Mouse (Mus musculus): ENCODE measurements around the gene Son.

Gene Son

DNA sequence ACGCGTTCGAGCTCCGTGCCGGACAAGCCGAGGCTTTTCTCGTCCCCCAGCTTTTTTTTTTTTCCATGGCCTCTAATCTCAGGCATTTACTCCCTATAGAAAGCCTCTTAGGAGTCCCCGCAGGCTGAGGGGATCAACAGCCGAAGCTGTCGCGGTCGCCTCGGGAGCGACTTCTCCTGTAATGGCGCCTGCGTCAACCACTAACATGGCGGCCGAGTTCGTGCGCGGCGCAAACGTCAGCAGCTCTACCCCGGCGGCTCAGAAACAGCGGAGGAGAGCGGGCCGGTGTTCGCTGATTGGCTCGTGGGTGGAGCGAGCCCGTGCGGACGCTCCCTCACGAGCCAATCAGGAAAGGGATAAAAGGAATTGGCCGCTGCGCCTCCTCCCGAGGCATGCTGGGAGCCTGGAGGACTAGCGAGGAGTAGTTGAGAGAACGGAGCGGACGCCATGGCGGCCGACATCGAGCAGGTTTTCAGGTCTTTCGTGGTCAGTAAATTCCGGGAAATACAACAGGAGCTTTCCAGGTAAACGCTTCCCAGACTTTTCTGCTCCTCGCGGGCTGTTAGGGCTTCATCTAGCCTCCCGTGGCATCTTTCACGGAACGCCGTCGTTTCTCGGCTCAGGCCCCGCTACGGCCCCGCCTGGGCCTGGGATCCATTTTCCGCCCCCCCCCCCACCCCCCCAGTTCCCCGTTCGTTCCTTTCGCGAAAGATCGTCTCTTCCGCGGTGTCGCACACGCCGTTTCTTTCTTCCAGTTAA, at the start of gene Son:
TSS of gene Son (plus strand) at position 46 of the 759 bp plus-strand sequence.
- DNase-seq (ENCODE audit: low spot score in 2 of 2): peak; percentile 95 to 96

DNA sequence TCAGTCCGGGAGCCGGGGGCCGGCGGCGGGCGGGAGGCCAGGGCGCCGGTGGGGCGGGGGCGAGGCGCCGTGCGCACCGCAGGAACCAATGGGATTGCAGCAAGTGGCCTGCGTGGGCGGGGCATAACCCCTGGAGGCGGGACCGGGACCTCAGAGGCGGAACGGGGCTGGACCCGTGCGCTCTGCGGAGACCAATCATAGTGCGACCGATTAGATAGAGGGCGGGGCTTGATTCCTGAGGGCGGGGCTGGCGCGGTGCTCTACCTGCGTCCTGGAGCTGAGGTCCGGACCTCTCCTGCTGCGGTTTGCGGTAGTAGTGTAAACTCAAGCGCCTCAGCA, 49.7 kb upstream of the Son start, which contains the start of gene Tmem50b:
TSS of gene Tmem50b (minus strand) at position 129 of the 339 bp plus-strand sequence.
- peak; percentile 97 to 98 for DNase-seq (ENCODE audit: low spot score in 2 of 2)

DNA sequence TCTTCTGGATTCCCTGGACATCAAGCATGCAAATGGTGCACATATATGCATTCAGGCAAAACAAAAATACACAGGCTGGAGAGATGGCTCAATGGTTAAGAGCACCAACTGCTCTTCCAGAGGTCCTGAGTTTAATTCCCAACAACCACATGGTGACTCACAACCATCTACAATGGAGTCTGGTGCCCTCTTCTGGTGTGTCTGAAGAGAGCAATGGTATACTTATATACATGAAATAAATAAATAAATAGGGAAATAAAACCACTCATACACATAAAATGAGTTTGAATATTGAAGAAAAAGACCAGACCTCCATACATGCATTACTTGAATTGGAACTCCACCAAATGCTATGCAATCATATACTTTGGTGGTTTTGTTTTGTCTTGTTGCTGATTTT, 48.1 kb upstream of the Son start:
- DNase-seq (ENCODE audit: low spot score in 2 of 2): no peak

DNA sequence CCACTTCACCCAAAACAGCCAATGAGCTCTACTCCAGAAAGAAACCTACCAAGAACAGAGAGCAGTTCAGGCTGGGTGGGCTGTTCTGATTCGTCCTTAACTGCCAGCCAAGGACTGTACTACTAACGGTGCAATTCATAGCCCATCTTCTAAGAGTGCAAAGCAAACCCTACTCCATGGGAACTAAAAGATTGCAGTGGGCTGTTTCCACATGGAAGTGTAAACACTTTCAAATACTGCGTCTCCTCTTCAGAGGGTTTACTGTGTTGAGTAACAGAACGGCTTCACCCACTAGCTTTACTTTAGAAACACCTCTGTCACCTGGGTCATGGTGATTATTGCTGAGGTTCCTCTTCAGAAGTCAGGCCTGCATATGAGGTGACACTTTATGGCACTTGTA, 46.2 kb upstream of the Son start:
- no peak for DNase-seq (ENCODE audit: low spot score in 2 of 2)

DNA sequence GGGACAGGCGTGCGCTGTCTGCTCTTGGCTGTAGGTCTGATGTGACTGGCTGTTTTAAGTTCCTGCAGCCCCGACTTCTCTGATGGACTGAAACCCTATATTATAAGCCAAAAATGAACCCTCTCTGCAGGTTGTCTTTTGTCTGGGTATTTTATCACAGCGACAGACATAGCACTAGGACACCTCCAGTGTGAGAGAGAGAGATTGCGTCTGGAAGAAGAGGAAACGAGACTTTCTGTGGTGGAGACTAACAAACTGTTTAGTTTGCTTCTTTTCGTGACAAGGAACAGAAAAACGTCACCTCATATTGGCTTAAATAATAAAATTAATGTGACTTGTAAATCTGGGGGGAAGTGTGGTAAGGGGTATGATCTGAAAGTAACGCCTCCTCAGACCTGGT, 45.6 kb upstream of the Son start:
- DNase-seq (ENCODE audit: low spot score in 2 of 2): no peak

DNA sequence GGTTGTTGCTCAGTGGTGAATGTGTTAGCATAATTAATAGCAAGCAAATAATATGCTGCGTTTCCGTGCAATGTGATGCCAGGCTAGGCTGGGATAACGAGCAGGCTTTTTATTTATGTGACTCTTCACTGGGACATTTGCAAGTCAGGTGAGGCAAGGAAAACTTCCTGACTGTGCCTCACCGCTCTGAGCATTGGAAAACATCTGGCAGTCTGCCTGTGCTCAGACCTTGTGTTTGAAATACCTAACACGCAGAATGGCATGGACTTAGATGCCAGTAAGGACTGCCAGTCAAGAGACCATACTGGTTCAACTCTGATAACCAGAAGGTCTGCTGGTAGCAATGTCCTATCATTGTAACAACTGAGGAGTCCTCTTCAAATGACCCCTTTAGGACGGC, 42.1 kb upstream of the Son start:
- DNase-seq (ENCODE audit: low spot score in 2 of 2): no peak

DNA sequence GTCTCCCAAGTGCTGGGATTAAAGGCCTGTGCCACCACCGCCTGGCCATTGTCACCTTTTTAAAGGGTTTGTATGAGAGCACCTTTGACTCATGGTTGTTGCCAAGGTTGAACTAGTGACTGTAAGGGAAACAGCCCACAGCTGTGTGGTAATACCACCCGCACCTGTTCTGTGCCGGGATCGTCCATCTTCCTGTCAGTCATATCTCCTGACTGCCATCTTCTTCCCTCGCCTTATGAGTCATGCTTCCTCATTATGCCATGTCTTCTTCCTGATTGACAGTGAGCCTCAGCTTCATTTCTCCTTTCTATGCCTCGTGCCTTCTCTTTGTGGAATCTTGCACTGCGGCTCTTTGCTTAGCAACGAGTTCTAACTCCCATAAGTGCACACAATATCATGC, 40.3 kb upstream of the Son start:
- DNase-seq (ENCODE audit: low spot score in 2 of 2): no peak

DNA sequence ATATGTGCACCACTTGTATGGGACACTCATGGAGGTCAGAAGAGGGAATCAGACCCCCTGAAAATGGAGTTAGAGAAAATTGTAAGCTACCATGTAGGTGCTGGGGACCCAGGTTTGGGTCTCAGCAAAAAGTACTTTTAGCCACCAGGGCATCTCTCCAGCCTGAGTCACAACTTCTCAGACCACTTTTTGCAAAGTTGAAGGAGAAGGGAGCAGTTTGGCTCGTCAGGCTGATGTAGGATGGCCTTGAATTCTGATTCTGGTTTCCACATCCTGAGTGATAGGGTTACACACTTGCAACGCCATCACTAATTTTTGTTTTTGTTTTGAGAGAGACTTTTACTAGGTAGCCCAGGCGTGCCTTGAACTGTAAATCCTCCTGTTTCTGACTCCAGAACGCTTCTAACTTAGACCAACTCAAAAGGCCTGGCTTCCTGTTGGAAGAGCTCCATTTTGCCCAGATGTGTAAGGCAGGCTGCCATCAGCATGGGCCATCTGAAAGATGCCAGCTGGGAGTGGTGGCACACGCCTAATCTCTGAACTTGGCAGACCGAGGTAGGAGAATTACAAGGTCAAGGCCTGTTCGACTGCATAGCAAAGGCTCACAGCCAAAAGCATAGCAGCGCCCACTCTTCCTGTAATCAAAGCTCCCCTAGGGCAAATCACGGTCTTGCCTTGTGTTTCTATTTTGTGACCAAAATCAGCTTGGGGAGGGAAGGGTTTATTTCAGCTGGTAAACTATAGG, 37.6 kb upstream of the Son start:
- peak in 1 of 2 experiments; percentile 27 for DNase-seq (ENCODE audit: low spot score in 2 of 2)

DNA sequence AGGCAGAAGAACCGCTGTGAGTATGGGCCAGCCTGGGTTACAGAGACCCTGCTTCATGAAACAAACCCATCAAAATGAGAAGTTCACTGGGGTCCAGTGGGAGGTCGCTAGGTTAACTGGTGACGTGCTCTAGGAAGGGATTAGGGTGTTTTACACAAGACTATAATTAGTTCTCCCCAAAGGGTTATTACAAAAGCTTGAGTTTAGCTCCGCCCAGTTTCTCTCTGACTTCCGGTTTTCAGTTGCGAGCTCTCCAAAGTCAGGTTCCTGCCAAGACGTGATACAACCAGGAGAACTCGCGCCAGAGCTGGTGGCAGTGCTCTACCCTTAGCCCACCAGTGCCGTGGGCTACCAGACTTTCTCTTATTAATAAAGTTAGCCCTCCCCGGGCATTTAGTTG, 36.1 kb upstream of the Son start:
- no peak for DNase-seq (ENCODE audit: low spot score in 2 of 2)

DNA sequence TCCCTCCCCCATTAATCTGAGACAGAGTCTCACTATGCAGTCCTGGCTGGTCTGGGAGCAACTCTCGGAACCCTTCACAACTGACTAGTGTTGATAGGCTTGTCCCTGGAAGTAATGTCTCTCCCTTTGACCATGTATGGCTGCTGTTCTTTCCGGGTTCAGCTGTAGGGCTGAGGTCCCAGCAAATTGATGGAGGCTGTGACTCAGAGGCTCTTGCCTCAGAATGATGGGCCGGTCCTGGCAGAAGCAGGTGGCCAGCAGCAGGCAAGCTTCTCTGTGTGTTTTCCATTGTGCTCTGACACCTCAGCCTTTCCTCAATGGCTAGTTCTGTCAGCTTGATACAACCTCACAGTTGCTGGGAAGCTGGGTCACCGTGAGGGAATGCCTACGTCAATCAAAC, 34.8 kb upstream of the Son start:
- DNase-seq (ENCODE audit: low spot score in 2 of 2): no peak

DNA sequence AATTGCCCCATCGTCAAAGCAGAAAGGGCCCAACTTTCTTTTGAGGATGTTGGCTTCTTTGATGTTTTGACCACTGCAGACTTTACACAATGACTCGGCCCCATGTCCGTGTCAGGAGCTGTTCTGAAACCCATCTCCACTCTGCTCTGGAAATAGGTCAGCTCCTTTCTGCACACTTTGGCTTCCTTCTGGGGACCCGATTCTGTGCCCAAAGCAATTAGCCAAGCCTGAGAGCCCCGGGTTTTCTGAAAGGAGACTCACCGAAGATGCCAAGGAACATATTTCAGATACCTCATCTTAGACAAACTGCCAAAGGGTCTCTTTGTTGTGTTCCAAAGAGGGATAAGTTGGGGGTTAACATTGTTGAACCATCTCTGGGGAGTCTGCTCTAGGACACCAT, 32.8 kb upstream of the Son start:
- DNase-seq (ENCODE audit: low spot score in 2 of 2): no peak

DNA sequence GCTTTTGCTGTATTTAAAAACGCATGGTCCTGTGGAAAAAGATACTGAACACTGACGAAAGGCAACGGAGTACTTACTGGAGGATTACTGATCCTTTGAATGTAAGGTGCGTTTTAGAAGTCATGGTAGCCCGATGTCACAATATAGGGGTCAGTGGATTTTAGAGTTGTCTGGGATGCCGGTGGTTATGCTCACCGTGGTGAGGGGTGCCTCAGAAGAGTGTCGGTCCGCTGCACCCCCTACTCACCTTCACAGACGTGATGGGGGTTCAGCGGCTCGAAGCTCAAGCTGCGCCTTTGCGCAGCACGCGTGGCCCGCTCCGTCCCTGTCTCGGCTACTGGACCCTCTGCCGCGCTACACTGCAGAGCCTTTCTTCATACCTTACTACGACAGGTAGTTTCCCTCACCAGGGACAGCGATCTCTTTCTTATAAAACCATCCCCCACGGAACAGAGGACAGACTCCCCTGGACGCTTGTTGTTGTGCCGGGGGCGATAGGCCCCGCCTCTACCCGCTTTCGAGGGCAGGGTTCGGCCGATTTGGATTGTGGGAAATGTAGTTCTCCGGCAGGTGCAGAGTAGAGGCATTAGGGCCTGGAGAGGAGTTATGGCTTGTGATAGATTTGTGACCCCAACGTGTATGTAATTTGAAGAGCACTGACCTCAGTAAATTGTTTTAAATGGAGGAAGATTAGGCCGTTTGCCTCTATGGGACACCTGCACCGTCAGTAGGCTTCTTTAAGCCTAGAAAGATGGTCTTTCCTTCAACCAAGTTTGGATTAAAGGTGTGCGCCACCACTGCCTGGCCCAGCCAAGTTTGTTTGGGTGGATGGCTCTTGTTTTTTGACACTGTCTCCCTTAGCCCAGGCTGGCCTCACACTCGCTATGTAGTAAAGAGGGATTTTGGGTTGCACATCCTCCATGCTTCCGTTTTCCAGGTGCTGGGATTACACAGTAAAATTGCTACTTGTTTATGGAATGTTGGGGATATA, 28.5 kb upstream of the Son start, which contains the start of gene Dnajc28:
TSS of gene Dnajc28 (minus strand) at position 516 of the 991 bp plus-strand sequence.
- DNase-seq (ENCODE audit: low spot score in 2 of 2): peak; percentile 57 to 70

DNA sequence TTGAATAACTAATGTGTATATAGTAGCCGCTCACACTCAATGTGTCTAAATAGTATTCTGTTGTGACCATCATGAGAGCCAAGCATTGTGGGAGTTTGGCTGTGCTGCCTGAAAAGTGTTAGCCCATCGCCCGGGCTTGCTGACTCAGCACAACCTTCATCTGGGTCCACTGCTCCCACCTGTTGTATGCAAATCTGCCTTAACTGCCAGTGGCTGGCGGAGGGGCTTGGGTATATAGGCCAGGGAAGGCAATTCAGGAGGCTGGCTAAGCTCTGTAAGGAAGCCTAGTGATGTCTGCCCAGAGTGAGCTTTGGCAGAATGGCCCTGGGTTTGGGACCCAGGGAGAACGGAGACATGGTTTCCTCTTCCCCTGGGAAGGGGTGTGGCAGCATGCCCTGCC, 27.1 kb upstream of the Son start:
- DNase-seq (ENCODE audit: low spot score in 2 of 2): no peak

DNA sequence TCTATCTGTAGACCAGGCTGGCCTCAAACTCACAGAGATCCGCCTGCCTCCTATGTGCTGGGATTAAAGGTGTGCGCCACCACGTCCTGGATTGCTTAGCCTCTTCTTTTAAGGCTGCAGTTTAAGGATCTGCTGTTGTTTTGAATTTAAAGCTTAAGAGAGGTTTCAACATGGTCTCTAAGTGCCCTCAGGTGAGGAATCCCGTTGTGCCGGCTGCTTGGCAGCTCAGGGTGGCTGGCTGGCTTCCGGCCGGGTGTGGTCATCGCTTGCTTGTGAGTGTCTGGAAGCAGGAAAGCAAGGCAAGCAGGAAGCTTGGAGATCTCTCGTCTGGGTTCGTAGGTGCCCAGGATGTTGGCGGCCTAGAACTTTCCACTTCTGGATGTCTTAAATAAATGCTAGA, 26.3 kb upstream of the Son start:
- no peak for DNase-seq (ENCODE audit: low spot score in 2 of 2)

DNA sequence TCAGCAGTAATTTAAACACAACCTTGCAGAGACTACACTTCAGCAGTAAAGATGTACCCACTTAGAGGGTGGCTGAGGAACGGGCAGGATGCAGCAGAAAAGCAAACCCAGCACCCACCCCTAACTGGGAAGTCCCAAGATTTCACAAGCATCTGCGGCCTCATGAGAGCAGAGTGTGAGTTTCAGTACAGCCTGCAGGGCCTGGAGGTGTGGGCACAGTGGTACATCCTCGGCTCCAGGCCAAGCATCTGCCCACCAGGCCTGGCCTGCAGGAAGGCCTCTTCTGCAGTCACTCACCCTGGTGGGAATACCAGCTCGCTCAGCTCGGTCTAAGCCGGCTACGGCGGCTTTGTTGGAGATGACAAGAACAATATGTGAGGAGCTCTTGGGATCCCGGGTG, 24.2 kb upstream of the Son start:
- DNase-seq (ENCODE audit: low spot score in 2 of 2): no peak

DNA sequence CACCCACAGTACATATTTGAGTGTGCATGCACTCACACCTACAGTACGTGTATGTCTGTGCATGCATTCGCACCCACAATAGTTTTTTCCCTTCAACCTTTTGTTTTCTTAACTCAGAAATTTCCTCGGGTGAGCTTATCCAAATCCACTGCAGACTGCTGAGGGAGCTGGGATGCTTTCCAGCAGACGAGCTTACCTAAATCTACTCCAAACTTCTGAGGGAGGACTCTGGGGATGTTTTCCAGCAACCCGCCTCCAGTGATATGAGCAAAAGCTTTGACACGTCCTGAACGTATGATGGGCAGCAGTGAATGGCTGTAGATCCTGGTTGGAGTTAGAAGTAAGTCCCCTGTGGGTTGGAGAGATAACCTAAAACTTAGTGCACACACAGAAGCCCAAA, 19.5 kb upstream of the Son start:
- no peak for DNase-seq (ENCODE audit: low spot score in 2 of 2)

DNA sequence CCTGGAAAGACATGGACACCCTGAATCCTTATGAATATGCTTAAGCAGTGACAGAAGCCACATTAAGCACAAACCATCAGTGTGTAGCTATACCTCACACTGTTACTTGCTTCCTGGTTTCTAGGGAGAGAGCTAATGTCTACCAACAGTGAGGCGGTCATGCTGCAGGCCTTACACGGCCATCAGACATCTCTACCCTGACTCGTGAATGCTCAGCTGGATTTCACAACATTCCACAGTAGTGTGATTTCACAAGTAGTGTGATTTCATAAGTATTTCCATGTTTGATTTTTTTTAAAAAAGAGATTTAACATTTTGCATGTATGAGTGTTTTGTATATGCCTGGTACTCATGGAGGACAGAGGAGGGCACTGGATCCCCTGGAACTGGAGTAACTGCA, 18.6 kb upstream of the Son start:
- no peak for DNase-seq (ENCODE audit: low spot score in 2 of 2)

DNA sequence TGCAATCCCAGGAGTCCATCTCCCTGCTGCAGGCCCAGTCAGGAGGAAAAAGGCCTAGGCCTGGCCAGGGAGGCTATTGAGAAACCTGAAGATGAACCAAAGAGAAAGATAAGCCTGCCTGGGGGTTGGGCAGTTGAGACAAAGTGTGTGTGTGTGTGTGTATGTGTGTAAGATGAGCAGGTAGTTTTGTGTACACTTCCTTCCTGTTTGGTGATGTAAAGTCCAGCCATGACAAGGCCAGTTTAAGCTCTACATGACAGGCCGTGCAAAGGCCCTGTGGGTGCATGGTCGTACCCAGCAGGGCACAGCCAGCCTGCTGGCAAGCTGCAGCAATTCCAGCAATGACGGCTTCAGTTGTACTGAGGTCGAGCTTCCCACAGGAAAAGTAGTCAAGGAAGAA, 17.6 kb upstream of the Son start:
- no peak for DNase-seq (ENCODE audit: low spot score in 2 of 2)

DNA sequence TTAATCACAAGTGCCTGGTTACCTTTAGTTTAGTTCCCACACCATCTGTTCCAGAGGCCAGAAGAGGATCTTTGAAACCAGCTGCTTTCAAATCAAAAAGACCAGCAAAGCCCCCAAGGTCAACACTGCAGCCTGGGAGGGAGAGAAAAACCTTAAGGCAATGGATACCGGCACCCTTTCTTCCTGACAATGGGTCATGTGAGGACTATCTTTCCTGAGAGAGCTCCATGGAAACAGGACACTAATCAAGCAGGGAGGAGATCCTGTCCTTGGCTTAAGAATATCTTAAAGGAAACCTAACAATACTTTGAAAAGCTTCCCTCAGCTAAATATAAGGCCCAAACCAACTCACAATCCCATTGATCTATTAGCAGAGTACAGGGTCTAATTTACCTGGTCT, 16.7 kb upstream of the Son start:
- no peak for DNase-seq (ENCODE audit: low spot score in 2 of 2)

DNA sequence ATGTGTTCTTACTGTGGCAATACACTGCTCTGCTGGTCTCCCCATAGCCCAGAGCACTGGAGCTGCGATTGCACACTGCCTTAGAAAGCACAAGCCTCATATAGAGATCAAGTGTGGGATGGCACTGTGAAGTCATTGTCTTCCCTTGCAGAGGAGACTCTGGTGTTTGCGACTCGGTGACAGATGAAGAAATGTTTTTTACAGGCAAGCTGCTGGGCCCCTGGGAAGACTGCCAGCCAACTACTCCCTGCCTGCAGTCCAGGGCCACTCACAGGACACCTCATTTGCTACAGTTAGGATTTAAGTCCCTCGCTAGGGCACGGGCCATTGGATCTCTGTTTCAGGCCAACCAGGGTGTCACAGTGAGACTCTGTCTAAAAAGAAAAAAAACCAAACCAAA, 14.9 kb upstream of the Son start:
- no peak for DNase-seq (ENCODE audit: low spot score in 2 of 2)

DNA sequence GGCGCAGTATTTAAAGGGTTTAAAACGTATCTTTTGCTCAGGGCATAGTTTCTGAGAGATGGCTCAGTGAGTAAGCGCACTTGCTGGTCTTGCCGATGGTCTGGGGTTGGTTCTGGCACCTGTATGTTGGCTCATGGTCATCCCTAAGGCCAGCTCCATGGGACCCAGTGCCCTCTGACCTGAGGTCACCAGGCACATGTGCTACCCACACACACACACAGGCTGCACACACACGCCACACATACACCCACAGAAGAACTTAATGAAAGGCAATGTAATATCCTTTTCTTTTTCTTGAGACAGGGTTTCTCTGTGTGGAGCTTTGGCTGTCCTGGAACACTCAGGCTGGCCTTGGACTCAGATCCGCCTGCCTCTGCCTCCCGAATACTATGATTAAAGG, 14.4 kb upstream of the Son start:
- DNase-seq (ENCODE audit: low spot score in 2 of 2): no peak

DNA sequence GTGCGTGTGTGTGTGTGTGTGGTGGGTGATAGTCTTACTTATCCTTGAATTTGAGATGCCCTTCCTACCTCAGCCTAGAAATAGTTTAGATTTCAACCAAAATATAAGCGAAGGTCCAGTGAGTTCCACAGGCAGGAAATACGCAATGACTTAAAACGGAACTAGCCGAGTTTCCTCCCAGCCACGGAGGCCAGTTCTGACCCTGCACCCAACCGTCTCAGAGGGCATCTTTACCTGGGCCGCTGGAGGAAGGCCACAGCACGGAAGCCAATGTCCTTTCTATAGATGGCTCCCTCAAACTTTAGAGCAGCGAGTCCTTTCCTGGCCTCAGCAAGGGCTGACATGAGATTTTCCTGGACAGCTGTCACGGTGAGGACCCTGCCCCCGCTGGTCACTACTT, 13.7 kb upstream of the Son start:
- no peak for DNase-seq (ENCODE audit: low spot score in 2 of 2)

Data from urinary bladder, postnatal 4 days (tissue).